Mouse (Mus musculus) activated CD4-positive, CD25-positive, alpha-beta regulatory T cell, adult 9 weeks (primary cell): ENCODE results near the gene Dut. TPM values are rescaled to one million over a fixed set of nuclear protein-coding genes. Genes with fewer than 3 reads are reported as not detected.

Experiments
- polyA plus RNA-seq: library from polyadenylated mRNA; unstranded; fragments of 100-300 nt; shearing (Covaris generic); gene quantifications from one replicate; pipeline ENCODE4 v1.2.1, GENCODE M21; 2017

Dut gene
- 47.9 TPM for polyA plus RNA-seq

GRCm38 (mm10) chr2:125247108-125247961 lies at the start of gene Dut:
Gene Dut (plus strand): TSS chr2:125247190.

Other genes with a start within 250 kb of the Dut start
- 1.5 TPM for gene Slc24a5, start 179.1 kb upstream of the Dut start, polyA plus RNA-seq
- 10.0 TPM for gene Myef2, start 123.5 kb upstream of the Dut start, polyA plus RNA-seq
- gene Ctxn2, start 110.5 kb upstream of the Dut start, polyA plus RNA-seq: not detected
- gene Slc12a1, start 94.7 kb upstream of the Dut start, polyA plus RNA-seq: not detected